Mouse (Mus musculus) midbrain, embryonic 10.5 days (tissue): ENCODE results near the gene Cebpzos. TPM values are rescaled to one million over a fixed set of nuclear protein-coding genes. Genes with fewer than 3 reads are reported as not detected.

ENCODE experiments used
- DNase-seq: peaks from one replicate; pipeline ENCODE4 v3.0.0-alpha.2; 2017; ENCODE audit warnings: low spot score
- H3K27ac ChIP-seq: fragments of 300-500 bp; sonication (generic); replicated peaks from 2 replicates; pipeline ENCODE4 v1.5.1; 2016; ENCODE audit warnings: mild to moderate bottlenecking
- H3K27me3 ChIP-seq: fragments of 300-500 bp; sonication (generic); 2 replicates; pipeline ENCODE4 v1.6.1; 2016; ENCODE audit warnings: low read depth, mild to moderate bottlenecking; ENCODE audit not compliant: poor library complexity, severe bottlenecking
- H3K36me3 ChIP-seq: fragments of 300-500 bp; sonication (generic); 2 replicates; pipeline ENCODE4 v1.6.1; 2016; ENCODE audit warnings: mild to moderate bottlenecking, moderate library complexity
- H3K4me1 ChIP-seq: fragments of 300-500 bp; sonication (generic); 2 replicates; pipeline ENCODE4 v1.6.1; 2016
- H3K4me3 ChIP-seq: fragments of 300-500 bp; sonication (generic); 2 replicates; pipeline ENCODE4 v1.5.1; 2016; ENCODE audit warnings: mild to moderate bottlenecking, moderate library complexity
- H3K9me3 ChIP-seq: fragments of 300-500 bp; sonication (generic); replicated peaks from 2 replicates; pipeline ENCODE4 v1.6.1; 2016; ENCODE audit warnings: mild to moderate bottlenecking
- WGBS: fragments of 180-500 bp; shearing (Covaris S2); methylation state at CpG from one replicate; pipeline ENCODE4 v1.1.7; 2016; 5-methylcytosine and 5-hydroxymethylcytosine counted together
- polyA plus RNA-seq: library from polyadenylated mRNA; unstranded; fragments of >200 nt; fragmentation: Nextera tagmentation; extraction: Ambion mirVana; gene quantifications from 2 replicates; pipeline ENCODE4 v1.2.1, GENCODE M21; 2016

The Cebpzos gene
- polyA plus RNA-seq, 1 experiment from 2014 or later = 111 TPM

DNA sequence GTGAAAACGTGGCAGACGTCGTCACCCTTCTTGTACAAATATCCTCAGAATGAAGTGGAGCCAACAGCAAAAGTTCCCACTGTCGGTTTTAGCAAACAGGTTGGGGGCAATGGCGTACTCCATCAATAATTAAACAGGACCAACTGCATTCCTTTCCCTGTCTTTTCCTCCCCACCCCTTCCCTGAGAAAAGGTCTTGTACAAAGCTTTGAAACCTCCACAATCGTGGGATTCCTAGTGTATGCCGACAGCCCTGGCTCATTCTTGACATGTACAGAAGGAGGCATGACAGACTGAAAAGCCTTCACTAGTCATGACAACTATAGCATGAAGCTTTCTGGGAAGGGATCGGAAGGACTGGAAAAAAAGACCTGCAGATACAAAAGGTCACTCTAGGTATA is 36.9 kb downstream of the Cebpzos start:
- no peaks in the 10 kb centered on the region for H3K4me1 ChIP-seq
- no peaks in the 10 kb centered on the region for H3K9me3 ChIP-seq
- no peak for DNase-seq
- peaks cover 95% of the 10 kb centered on the region for H3K36me3 ChIP-seq
- H3K27ac ChIP-seq = no peak overlapping the region
- H3K4me3 ChIP-seq = no peak overlapping the region
- 92% methylated on average over 8 of the region's 8 CpGs for WGBS
- no peaks in the 10 kb centered on the region for H3K27me3 ChIP-seq

DNA sequence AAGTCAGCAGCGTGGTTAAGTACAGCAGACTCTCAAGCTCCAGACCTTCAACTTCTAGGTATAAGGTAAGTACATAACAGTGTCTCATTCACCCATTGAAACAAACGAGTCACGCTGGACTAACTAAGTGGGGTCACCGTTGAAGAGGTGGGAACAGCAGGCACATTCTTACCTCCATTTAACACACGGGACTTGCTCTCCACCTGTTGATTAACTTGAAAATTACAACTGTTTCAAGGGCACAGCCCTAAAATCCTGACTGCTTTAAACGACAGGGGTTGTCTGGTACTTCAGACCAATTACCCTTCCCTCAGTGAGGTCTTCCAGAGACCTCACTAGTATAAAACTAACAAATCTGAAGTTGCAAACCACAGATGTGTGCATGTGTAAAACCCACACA is 43.2 kb downstream of the Cebpzos start:
- Histone ChIP-seq H3K9me3 (no peaks in the 10 kb centered on the region), H3K4me3 (no peak overlapping the region), H3K27ac (no peak overlapping the region), H3K36me3 (peaks cover 91% of the 10 kb centered on the region), H3K4me1 (no peaks in the 10 kb centered on the region), H3K27me3 (no peaks in the 10 kb centered on the region)
- no peak for DNase-seq
- WGBS = 88% methylated on average over 6 of the region's 6 CpGs

DNA sequence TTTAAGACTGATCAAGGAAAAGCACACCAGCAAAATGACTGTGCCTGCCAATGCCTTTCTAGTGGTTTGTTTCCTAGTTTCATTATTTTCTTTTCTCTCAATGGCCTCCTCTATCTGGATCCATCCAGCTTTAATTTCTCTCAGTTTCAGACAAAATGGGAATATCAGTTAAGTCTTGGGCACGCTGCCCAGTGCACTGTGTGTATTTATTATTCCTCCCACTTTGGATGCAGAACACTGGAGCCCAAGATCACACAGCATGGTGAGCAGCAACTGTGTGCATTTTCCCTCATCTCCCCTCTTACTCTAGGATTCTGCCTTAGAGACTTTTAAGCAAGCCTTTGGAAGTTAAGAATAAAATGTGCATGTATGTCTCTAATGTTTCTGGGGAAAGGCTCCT is 48.1 kb downstream of the Cebpzos start:
- H3K27ac ChIP-seq = no peak overlapping the region
- no peaks in the 10 kb centered on the region for H3K9me3 ChIP-seq
- no peaks in the 10 kb centered on the region for H3K27me3 ChIP-seq
- peaks cover 84% of the 10 kb centered on the region for H3K36me3 ChIP-seq
- no peak for DNase-seq
- no peak overlapping the region for H3K4me3 ChIP-seq
- no peaks in the 10 kb centered on the region for H3K4me1 ChIP-seq
- WGBS = 98% methylated on average over 1 of the region's 1 CpGs

DNA sequence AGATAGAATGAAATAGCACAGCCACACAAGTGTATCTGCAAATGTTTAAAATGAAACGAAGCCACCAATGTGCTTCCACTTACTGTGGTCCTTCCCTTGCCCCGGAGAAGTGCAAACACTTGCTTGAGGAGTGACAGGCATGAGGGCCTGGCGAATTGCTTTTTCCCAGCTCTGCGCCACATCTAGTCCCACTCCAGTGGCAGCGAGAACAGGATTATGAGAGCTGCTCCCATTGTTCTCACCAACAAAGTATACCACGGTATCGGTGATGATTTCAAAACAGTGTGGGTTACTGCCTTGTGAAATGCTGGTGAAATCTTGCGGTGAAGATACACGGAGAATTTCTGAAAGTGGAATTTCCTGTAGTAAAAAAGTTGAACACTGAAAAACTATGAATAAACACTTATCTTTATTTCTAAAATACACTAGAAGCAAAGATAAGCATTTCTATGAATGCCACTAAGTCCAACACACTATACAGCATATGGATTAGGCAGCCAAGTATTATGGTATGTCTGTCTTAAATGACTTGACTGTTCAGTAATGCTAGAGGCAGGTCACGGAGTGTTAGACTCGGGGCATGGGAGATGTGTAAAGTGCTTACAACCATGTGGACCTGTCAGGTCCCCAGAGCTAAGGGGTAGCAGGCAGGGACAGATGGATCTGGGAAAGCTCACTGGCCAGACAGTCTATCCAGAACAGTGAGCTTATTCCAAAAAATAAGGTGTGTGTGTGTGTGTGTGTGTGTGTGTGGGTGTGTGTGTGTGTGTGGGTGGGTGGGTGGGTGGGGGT is 50.0 kb downstream of the Cebpzos start:
- no peak for DNase-seq
- Histone ChIP-seq H3K4me1 (no peaks in the 10 kb centered on the region), H3K27ac (no peak overlapping the region), H3K4me3 (no peak overlapping the region), H3K36me3 (peaks cover 82% of the 10 kb centered on the region), H3K9me3 (no peaks in the 10 kb centered on the region), H3K27me3 (no peaks in the 10 kb centered on the region)
- 97% methylated on average over 11 of the region's 11 CpGs for WGBS

DNA sequence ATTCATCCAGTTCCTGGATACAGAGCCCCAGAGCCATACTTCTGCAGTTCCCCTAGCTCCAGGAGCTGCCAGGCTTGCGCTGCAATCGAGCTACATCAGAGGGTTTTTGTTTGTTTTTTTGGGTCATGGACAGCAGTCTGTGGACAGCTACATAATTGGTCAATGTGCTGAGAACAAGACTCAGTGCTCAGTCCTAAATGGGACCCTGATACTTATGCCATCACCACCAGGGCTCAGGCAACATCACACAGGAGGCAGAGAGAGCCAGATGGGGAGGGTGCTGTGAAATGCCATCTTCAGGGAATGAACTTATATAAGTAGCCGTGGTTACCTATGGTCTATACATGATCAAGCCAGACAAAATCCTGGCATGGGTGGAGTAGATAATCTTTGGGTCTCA is 52.2 kb downstream of the Cebpzos start:
- Histone ChIP-seq H3K4me1 (no peaks in the 10 kb centered on the region), H3K36me3 (peaks cover 85% of the 10 kb centered on the region), H3K9me3 (no peaks in the 10 kb centered on the region), H3K4me3 (no peak overlapping the region), H3K27me3 (no peaks in the 10 kb centered on the region), H3K27ac (no peak overlapping the region)
- 78% methylated on average over 3 of the region's 3 CpGs for WGBS
- DNase-seq = no peak

Other genes with a start within 250 kb of the Cebpzos start
- gene Strn, start 179.3 kb upstream of the Cebpzos start, polyA plus RNA-seq = 5.4 and 6.1 TPM in 2 replicates
- 12.5 and 17.3 TPM in 2 replicates for gene Heatr5b, start 81.1 kb upstream of the Cebpzos start, polyA plus RNA-seq
- gene Gpatch11, start 80.9 kb upstream of the Cebpzos start, polyA plus RNA-seq = 35.7 and 38.7 TPM in 2 replicates
- 4.6 and 5.9 TPM in 2 replicates for gene Eif2ak2, start 33.9 kb upstream of the Cebpzos start, polyA plus RNA-seq
- gene Sult6b1, start 9.5 kb upstream of the Cebpzos start, polyA plus RNA-seq = 0.10 TPM in 1 of 2 replicates, not detected in the other
- 55.8 and 58.4 TPM in 2 replicates for gene Cebpz, start 20.6 kb downstream of the Cebpzos start, polyA plus RNA-seq
- 51.3 and 55.7 TPM in 2 replicates for gene Ndufaf7, start 20.6 kb downstream of the Cebpzos start, polyA plus RNA-seq
- 44.3 and 48.2 TPM in 2 replicates for gene Prkd3, start 104.3 kb downstream of the Cebpzos start, polyA plus RNA-seq
- gene Qpct, start 135.4 kb downstream of the Cebpzos start, polyA plus RNA-seq = 5.8 and 8.0 TPM in 2 replicates